Mouse (Mus musculus) CD4-positive naive resting alpha-beta T cell, adult 76 days (primary cell): ENCODE results near the gene Slc33a1. TPM values are rescaled to one million over a fixed set of nuclear protein-coding genes. Genes with fewer than 3 reads are reported as not detected.

Source experiments
- total RNA-seq: library from RNA; stranded (reverse); gene quantifications from one replicate; pipeline ENCODE4 v1.2.4, GENCODE M21; 2023

Gene Slc33a1
- total RNA-seq: 11.0 TPM

DNA sequence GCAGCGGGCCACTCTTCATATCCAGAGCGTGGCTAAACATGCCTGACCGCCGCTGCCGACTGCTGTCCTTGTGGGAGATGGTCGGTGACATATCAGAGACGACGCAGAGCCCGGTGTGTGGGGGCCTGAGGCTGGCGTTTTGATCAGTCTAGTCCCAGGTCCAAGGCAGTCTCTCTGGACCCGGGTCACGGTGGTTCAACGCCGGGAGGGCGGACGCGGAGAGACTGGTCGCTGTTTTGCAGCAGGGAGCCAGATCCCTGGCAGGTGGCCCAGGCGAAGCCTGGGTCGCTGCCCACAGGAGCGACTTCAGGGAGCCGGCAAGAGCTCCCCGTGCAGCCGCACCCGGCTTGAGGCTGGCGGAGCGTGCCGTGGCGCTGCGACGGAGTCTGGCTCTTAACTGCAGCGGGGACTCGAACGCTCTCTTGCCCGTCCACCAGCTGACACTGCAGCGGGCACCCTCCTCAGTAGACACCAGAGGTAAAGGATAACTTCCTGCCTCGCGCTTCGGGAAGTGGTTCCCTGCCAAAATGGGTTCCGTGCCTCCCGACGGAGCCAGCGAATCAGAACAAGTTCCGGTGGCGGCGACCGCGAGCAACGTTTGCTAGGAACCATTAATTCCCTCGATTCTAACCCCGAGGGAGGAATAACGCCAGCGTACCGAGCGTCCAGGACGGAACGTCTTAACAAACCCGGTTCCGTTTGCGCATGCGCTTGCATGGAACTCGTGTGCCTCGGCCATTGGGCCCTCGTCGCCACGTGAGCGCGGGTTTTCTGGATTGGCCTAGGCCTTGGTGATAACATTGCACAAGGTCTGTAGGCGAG is at the start of gene Slc33a1:
Gene Slc33a1 (minus strand): TSS at position 669 of the 822 bp plus-strand sequence.

GRCm38 (mm10) chr3:63975955-63976908 is 11.7 kb upstream of the Slc33a1 start, which contains the start of gene Gmps:
Gene Gmps (plus strand): TSS chr3:63976106.

DNA sequence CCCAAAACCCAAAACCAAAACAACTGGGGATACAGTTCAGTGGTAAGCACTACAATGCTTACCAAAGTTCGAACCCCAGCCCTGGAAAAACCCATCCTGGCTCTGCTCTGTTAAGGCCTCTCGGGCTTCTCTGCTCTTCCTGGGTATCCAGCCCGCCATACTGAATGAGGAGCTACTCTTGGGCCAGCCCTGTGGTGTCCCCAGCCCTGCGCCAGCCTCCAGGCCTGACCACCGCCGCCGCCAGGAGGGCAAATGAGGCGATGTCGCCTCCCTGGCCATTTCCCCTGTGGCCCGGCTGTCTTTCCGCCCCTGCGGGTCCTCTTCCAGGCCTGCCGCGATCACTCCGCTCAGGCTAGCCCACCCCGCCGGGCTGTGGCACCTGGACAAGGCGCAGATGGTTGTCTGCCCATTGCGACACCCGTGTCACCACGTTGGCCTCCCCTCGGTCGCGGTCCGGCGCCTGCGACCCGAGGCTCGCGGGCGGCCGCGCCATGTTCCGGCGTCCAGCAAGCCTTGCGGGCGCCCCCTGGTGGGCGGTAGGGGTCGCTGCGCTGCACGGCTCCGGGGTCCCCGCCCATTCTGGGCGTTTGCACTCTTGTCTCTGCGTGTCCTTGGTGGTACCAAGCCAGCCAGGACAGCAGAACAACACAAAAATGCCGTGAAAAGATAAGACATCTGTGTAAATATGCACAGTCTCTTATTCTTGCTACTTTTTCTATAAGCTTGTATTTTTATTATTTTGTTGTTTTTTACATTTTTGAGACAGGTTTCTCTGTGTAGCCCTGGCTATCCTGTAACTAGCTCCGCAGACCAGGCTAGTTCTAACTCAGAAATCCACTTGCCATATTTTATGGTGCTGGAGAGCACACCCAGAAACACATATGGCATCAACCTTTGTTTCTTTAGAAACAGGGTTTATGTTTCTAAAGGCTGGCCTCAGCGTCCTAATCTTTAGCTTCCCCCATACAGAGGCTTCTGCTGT is 35.4 kb downstream of the Slc33a1 start, which contains the start of gene E130311K13Rik:
Gene E130311K13Rik (minus strand): TSS at position 595 of the 982 bp plus-strand sequence.

DNA sequence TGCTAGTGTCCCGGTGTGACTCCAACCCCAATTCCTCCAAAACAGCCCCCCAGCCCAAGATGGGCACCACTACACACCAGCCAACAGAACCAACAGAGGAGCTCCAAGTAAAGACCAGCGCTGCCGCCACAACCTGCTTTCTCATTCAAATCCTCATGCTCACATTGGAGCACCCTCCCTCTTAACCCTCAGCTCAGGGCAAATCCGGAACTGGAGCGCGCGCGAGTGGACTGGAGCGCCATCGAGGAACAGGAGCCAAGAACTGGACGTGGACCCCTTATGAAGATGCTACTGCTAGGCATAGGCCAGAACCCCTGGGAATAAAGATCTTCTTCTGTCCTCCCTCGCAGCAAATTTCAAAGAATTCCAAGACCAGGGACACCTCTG is 65.3 kb downstream of the Slc33a1 start, which contains the start of gene Plch1:
Gene Plch1 (minus strand): TSS at position 164 of the 387 bp plus-strand sequence.

Other genes starting within 250 kb of the Slc33a1 start
- gene Plch1, start 65.3 kb downstream of the Slc33a1 start, total RNA-seq: 2.5 TPM
- 4.7 TPM for gene E130311K13Rik, start 35.3 kb downstream of the Slc33a1 start, total RNA-seq
- gene Gmps, start 11.3 kb upstream of the Slc33a1 start, total RNA-seq: 20.0 TPM
- gene Vmn2r1, start 116.8 kb upstream of the Slc33a1 start, total RNA-seq: not detected
- gene Vmn2r2, start 177.2 kb upstream of the Slc33a1 start, total RNA-seq: not detected